Mouse (Mus musculus) midbrain, embryonic 11.5 days (tissue): ENCODE data around the gene Cd24a. TPM values are rescaled to one million over a fixed set of nuclear protein-coding genes. Genes with fewer than 3 reads are reported as not detected.

Source experiments
- ATAC-seq: fragments of 200-750 bp; cut with Nextera tagmentation; 2 replicates; pipeline ENCODE4 v1.8.0; 2017; ENCODE audit warnings: moderate TSS enrichment, moderate library complexity; ENCODE audit not compliant: low FRiP score
- DNase-seq: peaks from one replicate; pipeline ENCODE4 v3.0.0; 2015; ENCODE audit warnings: low spot score; ENCODE audit errors: missing footprints
- H3K27ac ChIP-seq: fragments of 300-500 bp; sonication (generic); 2 replicates; pipeline ENCODE4 v1.5.1; 2014; ENCODE audit warnings: low read depth, low read length
- H3K27me3 ChIP-seq: fragments of 300-500 bp; sonication (generic); 2 replicates; pipeline ENCODE4 v1.6.1; 2014; ENCODE audit warnings: mild to moderate bottlenecking, low read length, moderate library complexity, mixed read lengths; ENCODE audit not compliant: control insufficient read depth, insufficient read depth
- H3K36me3 ChIP-seq: fragments of 300-500 bp; sonication (generic); 2 replicates; pipeline ENCODE4 v1.6.1; 2014; ENCODE audit warnings: mild to moderate bottlenecking, low read length, moderate library complexity, mixed read lengths; ENCODE audit not compliant: control insufficient read depth, insufficient read depth
- H3K4me1 ChIP-seq: fragments of 300-500 bp; sonication (generic); 2 replicates; pipeline ENCODE4 v1.6.1; 2014; ENCODE audit warnings: low read length; ENCODE audit not compliant: control insufficient read depth, insufficient read depth
- H3K4me2 ChIP-seq: fragments of 300-500 bp; sonication (generic); 2 replicates; pipeline ENCODE4 v1.6.1; 2014; ENCODE audit warnings: mild to moderate bottlenecking, moderate library complexity
- H3K4me3 ChIP-seq: fragments of 300-500 bp; sonication (generic); 2 replicates; pipeline ENCODE4 v1.5.1; 2014; ENCODE audit warnings: low read depth, low read length
- H3K9ac ChIP-seq: fragments of 300-500 bp; sonication (generic); 2 replicates; pipeline ENCODE4 v1.6.1; 2014; ENCODE audit warnings: low read length
- H3K9me3 ChIP-seq: fragments of 300-500 bp; sonication (generic); 2 replicates; pipeline ENCODE4 v1.6.1; 2016; ENCODE audit warnings: low read length; ENCODE audit not compliant: control insufficient read depth
- WGBS: fragments of 180-500 bp; shearing (Covaris S2); extraction: QIAGEN DNeasy Blood & Tissue Kit; methylation state at CpG from one replicate; pipeline ENCODE4 v1.1.7; 2014; 5-methylcytosine and 5-hydroxymethylcytosine counted together
- polyA plus RNA-seq: library from polyadenylated mRNA; unstranded; fragments of >200 nt; fragmentation: Nextera tagmentation; extraction: Ambion mirVana; gene quantifications from 2 replicates; pipeline ENCODE4 v1.2.1, GENCODE M21; 2014

Cd24a gene
- polyA plus RNA-seq: 516 and 568 TPM in 2 replicates

DNA sequence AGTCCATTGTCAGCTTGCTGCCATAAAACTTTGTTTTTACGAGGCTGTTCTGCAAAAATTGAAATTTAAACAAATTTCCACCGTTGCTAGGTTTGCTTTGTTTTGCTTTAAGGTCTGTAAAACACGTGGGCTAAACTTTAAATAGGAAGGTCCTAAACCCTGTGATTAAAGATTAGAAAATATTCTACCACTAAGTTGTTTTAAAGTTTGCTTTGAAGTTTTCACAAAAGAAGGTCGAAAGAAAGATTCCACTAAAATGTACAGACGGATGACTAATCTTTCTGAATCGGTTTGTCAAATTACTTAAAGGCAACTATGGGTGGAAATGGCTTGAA lies at the start of gene Cd24a:
Gene Cd24a, plus strand, starts transcription at position 288 of the 335 bp plus-strand sequence.
- Histone ChIP-seq H3K27me3 (peaks cover 6% of the 10 kb centered on the region; the same call in 1 of the 2 replicates), H3K27ac (peak within 1 kb of the TSS; percentile 94), H3K9ac (peak within 1 kb of the TSS; percentile 95), H3K4me1 (peaks cover 7% of the 10 kb centered on the region), H3K4me2 (peak within 1 kb of the TSS; percentile 90), H3K36me3 (no peaks in the 10 kb centered on the region; the same call in 1 of the 2 replicates), H3K9me3 (no peaks in the 10 kb centered on the region), H3K4me3 (peak within 1 kb of the TSS; percentile 71)
- 1% methylated on average over 6 of the region's 6 CpGs for WGBS
- peak; percentile 95 for DNase-seq
- ATAC-seq: no peak

DNA sequence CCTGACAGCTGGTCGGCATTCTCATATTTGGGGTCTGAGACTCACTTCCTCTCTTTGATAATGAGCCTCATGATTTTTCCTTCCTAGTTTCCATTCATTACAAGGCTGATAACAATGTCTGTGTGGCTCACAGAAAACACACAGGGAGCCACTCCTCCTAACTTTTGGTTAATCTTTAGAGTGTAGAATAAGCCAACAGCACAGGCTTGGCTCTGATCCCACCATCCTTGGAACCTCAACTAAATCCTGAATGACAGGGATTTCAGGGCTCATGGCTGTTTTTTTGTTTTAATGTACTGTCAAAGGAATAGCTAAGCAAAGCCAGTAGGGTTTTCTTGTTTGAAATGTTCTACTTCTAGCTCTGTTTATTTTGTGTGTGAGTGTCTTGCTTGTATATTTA lies 43.7 kb upstream of the Cd24a start:
- Histone ChIP-seq H3K4me2 (no peak overlapping the region), H3K36me3 (peaks cover 7% of the 10 kb centered on the region; the same call in 1 of the 2 replicates), H3K4me1 (peaks cover under 1% of the 10 kb centered on the region), H3K9me3 (no peaks in the 10 kb centered on the region), H3K27ac (no peak overlapping the region), H3K9ac (no peak overlapping the region), H3K27me3 (no peaks in the 10 kb centered on the region), H3K4me3 (no peak overlapping the region)
- 91% methylated on average over 1 of the region's 1 CpGs for WGBS
- no peak for ATAC-seq
- DNase-seq: no peak

DNA sequence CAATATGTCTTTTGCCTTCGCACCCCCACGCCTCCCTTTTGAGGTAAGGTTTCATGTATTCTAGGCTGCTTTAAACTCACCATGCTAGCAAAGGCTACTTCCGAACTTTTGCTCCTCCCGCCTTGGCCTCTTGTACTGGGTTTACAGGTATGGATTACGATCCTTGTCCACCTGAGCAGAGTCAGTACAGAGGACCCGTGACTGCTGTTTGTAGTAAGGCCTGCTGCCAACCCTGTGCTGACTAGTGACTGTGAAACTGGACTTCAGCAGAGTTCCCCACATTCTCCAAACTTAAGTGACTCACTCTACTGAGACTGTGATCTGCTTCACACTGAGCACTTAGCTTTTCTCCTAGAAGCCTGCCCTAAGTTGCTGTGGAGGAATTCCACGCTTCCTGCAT lies 40.4 kb upstream of the Cd24a start:
- H3K9me3 ChIP-seq: no peaks in the 10 kb centered on the region
- no peak for DNase-seq
- peaks cover 8% of the 10 kb centered on the region for H3K4me1 ChIP-seq
- no peak overlapping the region for H3K9ac ChIP-seq
- ATAC-seq: no peak
- no peaks in the 10 kb centered on the region for H3K27me3 ChIP-seq
- H3K4me2 ChIP-seq: no peak overlapping the region
- H3K27ac ChIP-seq: no peak overlapping the region
- 96% methylated on average over 7 of the region's 7 CpGs for whole genome bisulfite sequencing
- H3K36me3 ChIP-seq: peaks cover 2% of the 10 kb centered on the region; the same call in 1 of the 2 replicates
- H3K4me3 ChIP-seq: no peak overlapping the region

DNA sequence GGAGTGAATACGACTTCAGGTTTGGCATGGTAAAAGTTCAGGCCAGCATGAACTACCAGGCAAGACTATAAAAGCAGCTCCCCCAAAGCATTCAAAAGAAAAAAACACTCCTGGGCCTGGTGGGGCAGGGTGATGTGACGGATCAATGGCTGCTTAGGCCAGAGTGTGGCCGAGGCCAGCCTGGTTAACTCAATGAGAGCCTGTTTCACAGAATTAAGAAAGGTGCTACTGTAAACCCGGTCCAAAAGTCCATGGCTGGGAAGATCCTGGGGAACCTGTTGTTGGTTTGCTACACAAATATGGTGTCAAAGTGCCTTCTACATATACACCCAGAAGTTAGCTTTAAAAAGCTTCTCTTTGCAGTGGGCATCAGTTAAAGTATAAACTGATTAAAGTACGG lies 39.3 kb upstream of the Cd24a start:
- H3K27ac ChIP-seq: no peak overlapping the region

DNA sequence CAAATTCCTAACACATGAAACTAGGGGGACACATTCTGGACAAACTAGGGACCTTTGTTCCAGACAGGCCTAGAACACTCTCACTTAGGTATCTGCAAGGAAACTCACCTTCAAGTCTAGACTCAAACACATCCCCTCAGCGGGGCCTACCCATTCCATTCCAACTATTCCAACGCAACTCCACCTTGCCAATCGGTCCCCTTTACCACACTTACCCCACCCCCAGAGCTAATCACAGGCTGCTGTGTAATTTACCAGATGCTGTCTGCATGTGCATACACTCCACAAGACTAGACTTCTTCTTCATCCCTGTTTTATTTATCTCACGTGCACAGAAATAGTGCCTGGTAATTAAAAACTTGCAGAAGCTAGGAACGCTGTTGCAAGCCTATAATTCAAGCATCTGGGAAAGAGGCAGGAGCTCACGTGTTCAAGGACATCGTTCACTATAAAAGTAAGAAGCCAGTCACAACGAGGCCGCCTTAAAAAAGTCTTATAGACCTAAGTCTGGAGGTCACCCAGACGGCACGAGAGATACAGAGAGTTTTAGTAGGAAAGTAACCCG lies 38.3 kb upstream of the Cd24a start:
- Histone ChIP-seq H3K27me3 (no peaks in the 10 kb centered on the region), H3K4me1 (peaks cover 8% of the 10 kb centered on the region), H3K4me2 (peak overlapping the region; percentile 72), H3K36me3 (no peaks in the 10 kb centered on the region; the same call in 1 of the 2 replicates), H3K9ac (peak overlapping the region; percentile 91), H3K4me3 (peak overlapping the region; percentile 90), H3K9me3 (no peaks in the 10 kb centered on the region), H3K27ac (no peak overlapping the region)
- 28% methylated on average over 12 of the region's 12 CpGs for WGBS
- ATAC-seq (no peak), DNase-seq (no peak)

More for the DNA sequence above, 39.3 kb upstream of the Cd24a start:
- no peak for DNase-seq
- Histone ChIP-seq H3K4me3 (no peak overlapping the region), H3K9ac (no peak overlapping the region), H3K4me2 (no peak overlapping the region), H3K4me1 (peaks cover 8% of the 10 kb centered on the region), H3K36me3 (peaks cover 2% of the 10 kb centered on the region; the same call in 1 of the 2 replicates), H3K27me3 (no peaks in the 10 kb centered on the region), H3K9me3 (no peaks in the 10 kb centered on the region)
- ATAC-seq: no peak
- WGBS: 91% methylated on average over 5 of the region's 5 CpGs

DNA sequence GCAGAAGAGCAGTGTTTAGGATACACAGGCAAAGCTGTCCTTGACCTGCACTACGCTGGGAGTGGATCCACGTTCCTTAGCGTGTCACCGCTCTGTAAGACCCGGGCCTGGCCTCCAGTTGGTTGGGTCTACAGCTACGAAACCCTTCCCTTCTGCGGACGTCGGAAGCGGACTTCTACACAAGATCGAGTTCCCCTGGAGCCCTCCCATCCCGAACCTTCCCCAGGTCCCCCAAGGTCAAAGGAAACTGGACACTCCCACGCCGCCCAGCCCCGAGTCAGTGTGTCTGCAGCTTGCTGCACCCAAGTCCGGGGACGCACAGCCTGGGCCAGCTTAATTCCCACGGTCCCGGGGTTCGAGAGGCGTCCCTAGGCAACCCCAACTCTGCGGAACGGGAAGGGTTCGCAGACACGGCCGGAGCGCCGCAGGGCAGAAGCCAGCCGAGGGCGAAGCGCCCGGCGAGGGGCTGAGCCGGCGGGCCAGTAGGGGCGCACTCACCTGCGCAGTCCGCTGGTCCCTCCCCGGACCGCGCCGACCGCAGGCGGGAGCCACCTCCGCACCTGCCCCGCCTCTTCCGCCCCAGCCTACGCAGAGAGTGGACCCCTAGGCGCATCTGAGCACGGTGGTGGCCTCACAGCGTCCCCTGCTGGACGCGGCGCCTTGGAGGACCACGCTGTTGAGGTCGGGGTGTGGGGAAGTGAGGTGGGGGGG lies 37.5 kb upstream of the Cd24a start, which contains the start of gene 1700021F05Rik:
Gene 1700021F05Rik, minus strand, starts transcription at position 553 of the 711 bp plus-strand sequence.
- H3K36me3 ChIP-seq: no peaks in the 10 kb centered on the region
- no peaks in the 10 kb centered on the region for H3K9me3 ChIP-seq
- peak within 1 kb of the TSS; percentile 91 for H3K9ac ChIP-seq
- H3K27ac ChIP-seq: peak within 1 kb of the TSS; percentile 40; the same call in 1 of the 2 replicates
- WGBS: under 1% methylated on average over 40 of the region's 56 CpGs
- ATAC-seq (peak; percentile 99), DNase-seq (peak; percentile 100)
- peaks cover 8% of the 10 kb centered on the region for H3K4me1 ChIP-seq
- H3K4me3 ChIP-seq: peak within 1 kb of the TSS; percentile 90
- H3K4me2 ChIP-seq: peak within 1 kb of the TSS; percentile 72
- no peaks in the 10 kb centered on the region for H3K27me3 ChIP-seq

DNA sequence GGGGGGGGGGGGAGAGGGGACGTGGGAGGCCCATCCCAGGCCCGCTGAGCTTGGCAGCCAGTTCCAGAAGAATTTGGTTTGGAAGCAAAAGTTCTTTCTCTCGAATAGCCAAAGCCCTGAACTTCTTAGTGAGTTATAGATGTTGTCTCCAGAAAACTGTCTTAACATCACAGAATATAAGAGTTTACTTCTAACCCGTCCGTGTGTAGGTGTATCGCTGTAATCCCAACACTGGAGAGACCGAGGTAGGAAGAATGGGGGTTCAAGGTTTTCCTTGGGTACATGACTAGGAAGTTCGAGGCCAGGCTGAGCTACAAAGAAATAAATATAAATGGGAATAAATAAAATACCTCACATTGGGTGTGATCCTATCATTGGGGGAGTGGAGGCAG lies 36.9 kb upstream of the Cd24a start:
- H3K36me3 ChIP-seq: no peaks in the 10 kb centered on the region
- no peak for DNase-seq
- WGBS: 60% methylated on average over 7 of the region's 8 CpGs
- peak overlapping the region; percentile 90 for H3K4me3 ChIP-seq
- H3K4me1 ChIP-seq: peaks cover 8% of the 10 kb centered on the region
- no peaks in the 10 kb centered on the region for H3K9me3 ChIP-seq
- no peak overlapping the region for H3K27ac ChIP-seq
- ATAC-seq: peak; percentile 47; the same call in 1 of the 2 replicates
- peak overlapping the region; percentile 91; the same call in 1 of the 2 replicates for H3K9ac ChIP-seq
- no peaks in the 10 kb centered on the region for H3K27me3 ChIP-seq
- peak overlapping the region; percentile 25; the same call in 1 of the 2 replicates for H3K4me2 ChIP-seq

DNA sequence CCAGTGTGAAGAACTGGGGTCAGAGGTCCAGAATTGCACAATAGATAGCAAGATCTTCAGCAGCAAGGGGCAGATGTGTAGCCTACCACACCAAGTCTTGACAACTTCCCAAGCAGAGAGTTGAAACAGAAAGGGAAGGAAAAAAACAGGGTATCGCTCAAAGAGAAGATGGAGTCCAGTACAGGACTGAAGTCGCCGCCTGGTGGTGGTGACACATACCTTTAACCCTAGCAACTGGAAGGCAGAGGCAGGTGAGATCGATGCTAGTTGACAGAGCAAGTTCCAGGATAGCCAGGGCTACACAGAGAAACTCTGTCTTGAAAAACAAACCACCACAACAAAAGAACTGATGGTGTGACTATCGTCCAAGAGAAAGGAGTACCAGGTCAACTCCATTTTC lies 28.7 kb upstream of the Cd24a start:
- ATAC-seq (no peak), DNase-seq (no peak)
- no peak overlapping the region for H3K27ac ChIP-seq
- no peak overlapping the region for H3K4me2 ChIP-seq
- H3K36me3 ChIP-seq: no peaks in the 10 kb centered on the region
- H3K9ac ChIP-seq: no peak overlapping the region
- H3K4me3 ChIP-seq: no peak overlapping the region
- H3K4me1 ChIP-seq: no peaks in the 10 kb centered on the region
- 65% methylated on average over 5 of the region's 5 CpGs for WGBS
- no peaks in the 10 kb centered on the region for H3K27me3 ChIP-seq
- no peaks in the 10 kb centered on the region for H3K9me3 ChIP-seq

DNA sequence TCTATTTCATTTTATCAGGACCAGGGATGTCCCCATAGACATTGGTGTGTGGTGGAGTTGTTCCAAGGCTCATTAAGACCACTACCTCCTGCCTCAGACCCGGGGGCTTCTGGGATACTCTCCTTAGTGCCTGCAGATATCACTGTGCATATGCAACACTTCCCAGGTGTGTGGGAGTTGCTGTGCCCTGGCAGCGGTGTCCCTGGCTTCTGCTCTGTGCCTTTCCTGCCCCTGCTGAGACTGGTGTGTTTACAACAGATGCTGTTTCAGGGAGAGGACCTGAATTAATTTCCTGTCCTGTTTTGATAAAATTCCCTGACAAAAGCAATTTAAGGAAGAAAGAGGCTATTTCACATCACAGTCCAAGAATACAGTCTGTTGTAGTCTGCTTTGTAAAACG lies 27.2 kb upstream of the Cd24a start:
- Histone ChIP-seq H3K27ac (no peak overlapping the region), H3K4me2 (no peak overlapping the region), H3K9ac (no peak overlapping the region), H3K9me3 (no peaks in the 10 kb centered on the region), H3K27me3 (no peaks in the 10 kb centered on the region), H3K36me3 (no peaks in the 10 kb centered on the region), H3K4me1 (no peaks in the 10 kb centered on the region), H3K4me3 (no peak overlapping the region)
- no peak for DNase-seq
- ATAC-seq: no peak
- 48% methylated on average over 3 of the region's 3 CpGs for WGBS
